Mouse (Mus musculus) spleen, adult 18-20 months (tissue): ENCODE data around the gene Raly.
"Not testable (repeated sequence)": the region's sequence is repeated elsewhere in the genome, so short reads cannot be mapped to it uniquely, and the experiment has no call there.

ENCODE experiments used
- DNase-seq, 2 experiments: peaks; one replicate each; pipeline ENCODE4 v3.0.0; 2022; ENCODE audit warnings: mixed read lengths in 2 of 2

Raly gene

DNA sequence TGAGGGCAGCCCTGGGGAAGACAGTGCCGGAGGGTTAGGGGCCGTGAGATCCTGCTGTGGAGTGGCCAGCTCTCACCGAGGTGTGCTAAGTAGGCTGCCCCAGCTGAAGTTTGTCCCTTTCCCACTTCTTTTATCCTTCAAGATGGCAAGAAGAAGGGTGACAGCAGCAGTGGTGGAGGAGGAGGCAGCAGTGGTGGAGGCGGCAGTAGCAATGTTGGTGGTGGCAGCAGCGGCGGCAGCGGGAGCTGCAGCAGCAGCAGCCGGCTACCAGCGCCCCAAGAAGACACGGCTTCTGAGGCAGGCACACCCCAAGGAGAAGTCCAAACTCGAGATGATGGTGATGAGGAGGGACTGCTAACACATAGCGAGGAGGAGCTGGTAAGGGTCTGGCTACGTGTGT is 72.8 kb downstream of the Raly start:
- no peak for DNase-seq

DNA sequence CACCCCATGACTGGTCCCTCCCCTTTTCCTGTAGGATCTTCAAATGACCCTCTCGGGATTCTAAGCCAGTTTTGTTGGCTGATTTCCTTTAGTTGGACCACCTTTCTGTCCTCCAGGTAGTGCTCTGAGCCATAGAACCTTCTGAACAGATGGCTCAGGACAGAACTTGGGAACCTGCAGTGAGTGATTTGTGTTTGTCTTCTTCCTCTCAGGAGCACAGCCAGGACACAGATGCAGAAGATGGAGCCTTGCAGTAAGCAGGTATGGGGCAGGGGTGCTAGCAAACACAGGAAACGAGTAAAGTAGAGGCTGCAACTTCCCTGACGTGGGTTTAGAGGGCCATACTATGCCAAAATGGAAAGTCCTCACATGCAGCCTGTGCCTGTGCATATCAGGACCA is 74.8 kb downstream of the Raly start:
- DNase-seq: no peak

DNA sequence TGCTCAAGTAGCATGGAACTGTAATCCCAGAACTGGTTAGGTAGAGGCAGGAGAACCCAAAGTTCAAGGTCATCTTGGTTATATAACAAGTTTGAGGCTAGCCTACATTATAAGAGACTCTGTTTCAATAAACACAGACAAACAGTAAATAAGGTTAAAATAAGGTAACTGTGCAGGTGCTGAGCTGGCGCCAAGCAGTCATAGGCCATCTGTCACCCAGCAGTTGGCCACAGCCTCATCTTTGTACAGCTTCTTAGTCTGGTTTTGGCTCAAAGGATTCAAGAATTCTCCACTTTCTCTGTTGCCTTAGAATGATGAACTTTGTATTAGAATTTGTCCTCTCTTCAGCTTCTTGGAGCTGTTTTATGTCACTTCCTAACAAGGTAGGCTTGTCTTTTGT is 77.2 kb downstream of the Raly start:
- DNase-seq: no peak

GRCm38 (mm10) chr2:154869954-154870641 is 79.2 kb downstream of the Raly start:
- DNase-seq: no peak

GRCm38 (mm10) chr2:154876621-154877020 is 85.7 kb downstream of the Raly start:
- no peak for DNase-seq

DNA sequence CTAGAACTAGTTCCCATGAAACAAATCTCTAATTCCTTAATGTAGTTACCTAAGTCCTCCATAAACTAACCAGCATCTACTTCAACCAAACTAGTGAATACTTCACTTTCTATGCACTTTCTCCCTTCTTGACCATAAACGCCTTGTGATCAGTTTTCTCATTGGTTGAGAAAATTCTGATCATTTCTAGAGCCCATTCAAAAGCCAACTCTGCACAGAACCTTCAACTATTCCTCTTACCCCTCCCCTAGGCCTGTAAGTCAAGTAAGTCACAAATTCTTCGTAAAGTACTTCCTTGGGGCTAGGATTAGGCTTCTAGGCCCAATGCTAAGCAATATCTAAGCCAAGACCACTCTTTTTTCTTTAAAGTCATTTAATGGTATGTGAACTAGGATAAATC is 100.7 kb downstream of the Raly start:
- DNase-seq: no peak

DNA sequence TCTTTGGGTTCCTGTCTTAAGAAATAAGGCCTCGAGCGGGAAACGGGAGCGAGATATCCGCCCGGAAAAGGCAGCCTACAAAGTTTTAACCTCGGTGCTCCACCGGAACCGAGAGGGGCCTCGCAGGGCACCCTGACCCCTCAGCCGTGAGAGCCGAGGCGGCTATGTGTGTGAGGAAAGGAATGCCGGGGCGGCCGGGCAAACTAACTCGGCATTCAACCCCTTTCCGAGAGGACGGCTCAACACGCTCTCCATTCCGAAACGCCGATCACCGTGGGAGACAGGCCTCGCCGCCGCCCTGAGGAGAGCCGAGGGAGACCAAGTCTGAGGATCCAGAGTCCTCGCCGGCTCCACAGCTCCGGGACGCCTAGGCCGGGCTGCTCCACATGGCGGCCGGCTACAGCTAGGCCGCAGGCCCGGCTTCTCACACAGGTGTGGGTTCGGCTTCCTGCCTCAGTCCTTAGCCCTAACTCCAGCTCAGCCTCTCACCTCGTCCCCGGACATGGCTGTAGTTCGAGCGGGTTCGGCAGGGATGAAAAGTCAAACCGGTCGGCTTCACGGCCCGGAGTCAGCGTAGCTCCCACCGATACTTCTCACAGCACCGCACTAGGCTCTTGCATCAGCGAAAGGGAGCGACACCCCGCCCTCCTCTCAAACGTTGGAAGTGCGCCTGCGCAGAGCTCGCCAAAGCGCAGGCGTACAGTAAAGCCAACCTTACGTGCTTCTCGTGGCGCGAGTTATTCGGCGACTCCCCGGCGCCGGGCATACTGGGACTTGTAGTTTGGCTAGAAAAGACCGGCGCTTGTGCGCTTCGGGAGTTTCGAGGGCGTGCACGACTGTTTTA is 101.5 kb downstream of the Raly start, which contains the start of gene Eif2s2:
Eif2s2 (minus strand) TSS at position 735 of the 844 bp plus-strand sequence.
- DNase-seq: peak; percentile 89 to 92

- DNase-seq: no peak
Observed at GRCm38 (mm10) chr2:154893045-154893385, 102.1 kb downstream of the Raly start.

- no peak for DNase-seq
Observed at GRCm38 (mm10) chr2:154893548-154893947, 102.7 kb downstream of the Raly start.

DNA sequence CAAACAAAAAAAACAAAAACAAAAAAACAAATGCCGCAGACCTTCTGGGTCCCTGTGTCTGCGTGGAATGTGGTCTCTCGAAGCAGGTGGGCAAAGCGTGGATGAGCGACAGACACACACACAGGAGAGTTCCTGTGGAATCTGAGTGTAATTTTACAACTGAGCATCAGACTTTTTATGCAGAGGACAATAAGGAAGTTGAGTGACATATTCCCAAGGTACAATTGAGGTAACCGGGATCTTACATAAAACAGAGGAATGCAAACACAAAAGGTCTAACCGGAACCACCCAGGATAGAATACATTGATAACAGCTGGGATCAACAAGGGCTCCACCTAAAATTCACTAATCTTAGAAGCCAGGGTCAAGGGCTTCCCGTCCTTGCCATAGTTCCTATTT is 108.1 kb downstream of the Raly start:
- not testable (repeated sequence) for DNase-seq

- not testable (repeated sequence) for DNase-seq
Observed at GRCm38 (mm10) chr2:154899412-154899811, 108.5 kb downstream of the Raly start.

GRCm38 (mm10) chr2:154902111-154902510 is 111.2 kb downstream of the Raly start:
- no peak for DNase-seq

- DNase-seq: no peak
Observed at GRCm38 (mm10) chr2:154905796-154906195, 114.9 kb downstream of the Raly start.

GRCm38 (mm10) chr2:154908223-154908622 is 117.3 kb downstream of the Raly start:
- DNase-seq: not testable (repeated sequence)

- no peak for DNase-seq
Observed at GRCm38 (mm10) chr2:154909789-154910188, 118.9 kb downstream of the Raly start.

DNA sequence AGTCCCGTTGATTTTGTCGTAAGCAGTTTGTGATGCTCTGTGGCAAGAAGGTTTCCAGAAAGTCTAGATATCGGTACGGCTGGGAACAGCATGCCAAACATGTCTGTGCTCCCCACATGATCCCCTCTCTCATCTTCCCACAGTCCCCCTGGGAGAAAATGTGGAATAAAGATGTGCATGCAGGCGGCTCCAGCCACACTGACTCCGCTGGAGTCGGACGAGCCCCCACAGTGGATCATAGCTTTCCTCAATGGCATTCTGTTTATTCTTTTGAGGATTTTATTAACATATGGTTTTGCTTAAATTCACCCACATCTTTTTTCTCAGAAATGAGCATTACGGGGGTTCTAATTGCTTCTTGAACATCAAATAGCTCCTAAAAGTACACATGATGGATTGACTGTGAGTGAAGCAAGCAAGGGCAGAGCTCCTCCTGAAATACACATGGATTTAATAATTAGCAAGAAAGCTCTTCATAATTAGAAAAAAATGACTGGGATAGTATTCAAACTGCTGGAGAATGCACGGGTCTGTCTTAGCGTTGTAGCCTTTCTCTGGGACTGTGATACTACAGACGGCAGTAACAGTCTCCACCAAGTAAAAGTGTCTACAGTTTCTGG is 125.1 kb downstream of the Raly start:
- DNase-seq: no peak

DNA sequence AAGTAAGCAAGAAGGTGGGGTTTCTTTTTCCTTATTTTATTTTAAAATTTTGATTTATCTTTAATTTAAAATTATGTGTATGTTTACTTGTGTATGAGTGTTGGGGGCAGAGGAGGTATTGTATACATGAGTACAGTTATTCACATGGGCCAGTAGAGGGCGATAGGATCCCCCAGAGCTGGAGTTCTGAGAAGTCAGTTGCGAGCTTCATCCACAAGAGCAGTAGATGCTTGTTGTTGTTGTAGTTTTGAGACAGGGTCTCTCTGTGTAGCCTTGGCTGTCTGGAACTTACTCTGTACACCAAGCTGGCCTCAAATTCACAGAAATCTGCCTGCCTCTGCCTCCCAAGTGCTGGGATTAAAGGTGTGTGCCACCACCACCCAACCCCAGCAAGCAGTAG is 125.7 kb downstream of the Raly start:
- peak in 1 of 2 experiments; percentile 5 for DNase-seq
